Mouse (Mus musculus) E14TG2a.4 (cell line): Measurements from ENCODE around the gene Olfr792.

ENCODE experiments used
- CTCF ChIP-seq: conservative IDR thresholded peaks from 2 replicates; pipeline ENCODE4 v1.5.1; 2014; ENCODE audit warnings: low read length
- NANOG ChIP-seq: IDR thresholded peaks from 2 replicates; pipeline ENCODE4 v1.6.1; 2014; ENCODE audit warnings: borderline replicate concordance, low read length, mixed read lengths

DNA sequence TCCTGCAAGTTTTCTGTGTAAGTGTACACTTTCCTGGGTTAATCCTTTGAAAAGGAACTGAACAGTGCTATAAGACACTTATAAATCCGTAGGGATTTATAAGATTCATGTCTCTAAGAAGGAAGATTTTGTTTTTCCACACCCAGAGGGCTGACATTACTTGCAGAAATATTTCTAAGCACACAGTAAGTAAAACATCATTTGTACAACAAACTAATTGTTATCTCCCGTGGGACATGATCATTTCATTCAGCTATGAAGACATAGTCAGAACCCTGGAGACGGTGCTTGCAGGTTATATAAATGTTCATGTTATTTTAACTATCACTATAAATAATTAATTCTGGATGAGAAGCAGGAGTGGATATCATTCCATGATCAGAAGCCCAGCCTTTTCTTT, 17.5 kb upstream of the Olfr792 start, which contains the start of gene Olfr791:
- TF ChIP-seq CTCF = no peak
- TF ChIP-seq NANOG = no peak
